Mouse (Mus musculus) c-Kit-positive CD71-negative TER-119-negative erythroid progenitor cells, embryonic 14.5 days (primary cell): ENCODE data around the gene Smok3b.

Source experiments
- DNase-seq: peaks from one replicate; pipeline ENCODE4 v3.0.0-alpha.2; 2013; ENCODE audit warnings: low read depth

Gene Smok3b

DNA sequence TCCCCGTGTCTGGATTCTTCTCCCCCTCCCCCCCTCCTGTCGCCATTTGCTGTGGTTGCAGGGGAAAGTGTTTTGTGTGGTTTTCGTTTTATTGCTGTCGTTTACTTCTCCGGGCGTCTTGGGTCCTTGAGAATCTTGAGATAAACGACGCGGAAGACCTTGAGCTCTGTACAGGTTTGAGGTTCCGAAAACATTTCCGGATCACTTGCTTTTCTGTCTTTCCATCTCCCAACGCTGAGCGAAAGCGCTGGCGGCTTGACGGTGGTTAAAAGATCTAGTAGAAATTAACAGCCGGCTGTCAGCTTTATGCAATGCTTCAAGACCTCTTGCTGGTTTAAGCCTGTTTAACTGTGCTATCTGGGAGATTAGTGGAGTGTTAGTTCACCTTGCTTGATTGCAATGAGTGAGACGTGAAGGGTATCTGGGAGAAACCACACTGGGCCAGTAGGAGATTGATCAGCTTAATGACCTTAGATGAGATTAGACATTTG, 64.2 kb downstream of the Smok3b start:
- no peak for DNase-seq

GRCm38 (mm10) chr5:138086842-138087241, 65.6 kb downstream of the Smok3b start:
- no peak for DNase-seq

GRCm38 (mm10) chr5:138088366-138088765, 67.1 kb downstream of the Smok3b start:
- no peak for DNase-seq

GRCm38 (mm10) chr5:138089108-138089551, 67.9 kb downstream of the Smok3b start:
- no peak for DNase-seq

- no peak for DNase-seq
Observed at GRCm38 (mm10) chr5:138090271-138090670, 69.0 kb downstream of the Smok3b start.

- no peak for DNase-seq
Observed at GRCm38 (mm10) chr5:138090737-138091136, 69.5 kb downstream of the Smok3b start.

DNA sequence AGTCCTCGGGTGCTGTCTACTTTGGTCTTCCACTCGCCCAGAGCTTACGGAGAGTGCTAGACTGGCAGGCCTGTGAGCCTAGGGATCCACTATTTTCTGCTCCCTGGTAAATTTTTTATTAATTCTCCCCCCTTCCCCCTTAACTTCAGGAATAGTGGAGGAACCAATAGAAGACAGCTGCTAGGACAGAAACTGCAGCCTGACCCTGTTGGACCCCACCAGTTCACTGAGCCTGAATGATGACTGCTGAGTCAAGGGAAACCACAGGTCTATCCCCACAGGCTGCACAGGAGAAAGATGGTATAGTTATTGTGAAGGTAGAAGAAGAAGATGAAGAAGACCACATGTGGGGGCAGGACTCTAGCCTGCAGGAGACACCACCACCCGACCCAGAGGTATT, 71.5 kb downstream of the Smok3b start:
- no peak for DNase-seq

DNA sequence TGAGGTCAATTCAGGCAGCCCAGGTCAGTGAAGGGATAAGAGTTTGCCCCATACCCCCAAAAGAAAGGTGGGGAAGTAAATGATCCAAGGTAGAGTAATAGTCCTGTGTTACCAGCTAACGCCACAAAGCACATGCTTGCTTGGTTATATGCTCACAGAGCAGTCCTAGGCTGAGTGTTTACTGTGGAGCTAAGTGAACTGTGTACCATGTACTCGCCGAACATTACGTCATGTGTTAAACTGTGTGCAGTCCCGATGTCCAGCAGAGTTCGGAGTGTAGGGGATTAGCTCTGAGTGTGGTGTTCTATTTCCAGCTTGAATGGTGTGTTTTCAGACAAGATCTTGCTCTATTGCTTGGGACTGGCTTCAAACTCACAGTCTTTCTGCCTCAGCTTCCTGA, 73.2 kb downstream of the Smok3b start:
- DNase-seq: no peak
